Mouse (Mus musculus): ENCODE results near the gene Ccdc184. TPM values are rescaled to one million over a fixed set of nuclear protein-coding genes. Genes with fewer than 3 reads are reported as not detected.

Gene Ccdc184
- total RNA-seq, 2 experiments from 2014 or later, result 20.6 to 21.8 TPM

DNA sequence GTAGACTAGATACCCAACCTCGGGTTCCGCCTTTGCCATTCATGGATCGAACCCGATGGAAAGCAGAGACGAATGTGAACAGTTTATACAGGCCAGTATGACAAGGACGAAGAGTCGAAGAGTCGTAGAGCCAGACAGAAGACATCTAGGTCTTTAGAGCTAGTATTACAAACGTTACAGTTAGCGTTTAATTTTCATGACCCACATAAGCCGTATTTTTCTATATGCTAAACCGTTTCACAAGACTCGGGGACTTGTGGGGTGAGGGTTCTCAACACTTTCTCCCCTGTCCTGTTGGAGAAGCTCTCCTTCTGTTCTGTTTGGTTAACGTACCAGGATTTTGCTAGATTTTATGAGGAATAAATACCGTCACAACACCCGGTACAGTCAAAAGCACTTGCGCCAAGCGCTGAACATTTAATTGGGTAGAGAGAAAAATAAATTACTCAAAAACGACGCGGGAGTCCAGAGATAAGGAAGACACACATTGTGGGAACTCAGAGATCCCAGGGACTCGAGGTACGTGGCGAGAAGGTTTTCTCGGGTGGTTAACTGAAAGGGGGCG is 13.7 kb downstream of the Ccdc184 start:
- DNase-seq (ENCODE audit: extremely low spot score in 1 of 2, low spot score in 2 of 2), result no peak
- peak overlapping the region; percentile 76 for H3K27ac ChIP-seq
- no peak for TF ChIP-seq CTCF (IDR thresholded peaks at IDR 0.05)
- peak overlapping the region; percentile 56 for H3K4me3 ChIP-seq
- intact Hi-C loops (cut with DNase I), result loop anchor here (1.0 to 5.0 kb wide), 3 partner anchors 116 to 322 kb away; partner anchors contain the start of gene Zfp641

- intact Hi-C loops (cut with DNase I), result loop anchor here (1.0 to 5.0 kb wide), 3 partner anchors 116 to 321 kb away; partner anchors contain the start of gene Zfp641
- H3K27ac ChIP-seq, result peak overlapping the region; percentile 76
- peak; percentile 89 to 91 for DNase-seq (ENCODE audit: extremely low spot score in 1 of 2, low spot score in 2 of 2)
- peak overlapping the region; percentile 56 for H3K4me3 ChIP-seq
- peak; percentile 79 for TF ChIP-seq CTCF (IDR thresholded peaks at IDR 0.05)
These were observed 14.3 kb downstream of the Ccdc184 start for GRCm38 (mm10) chr15:98181132-98181711.

GRCm38 (mm10) chr15:98181856-98182570 is 15.1 kb downstream of the Ccdc184 start:
- no peak for DNase-seq (ENCODE audit: extremely low spot score in 1 of 2, low spot score in 2 of 2)
- no peak overlapping the region for H3K4me3 ChIP-seq
- intact Hi-C loops (cut with DNase I), result loop anchor here (1.0 to 5.0 kb wide), 3 partner anchors 115 to 320 kb away; partner anchors contain the start of gene Zfp641
- no peak for TF ChIP-seq CTCF (IDR thresholded peaks at IDR 0.05)
- H3K27ac ChIP-seq, result peak overlapping the region; percentile 76; the same call in 1 of the 2 replicates

- Histone ChIP-seq H3K4me3 (no peak overlapping the region), H3K27ac (no peak overlapping the region)
- TF ChIP-seq CTCF (IDR thresholded peaks at IDR 0.05), result no peak
- intact Hi-C loops (cut with DNase I), result loop anchor here (5.0 kb wide), 1 partner anchor 318 kb away; no protein-coding TSS in a partner anchor
- DNase-seq (ENCODE audit: extremely low spot score in 1 of 2, low spot score in 2 of 2), result no peak
These were observed 17.5 kb downstream of the Ccdc184 start for GRCm38 (mm10) chr15:98184456-98184855.

- Histone ChIP-seq H3K27ac (no peak within 1 kb of the TSS), H3K4me3 (no peak within 1 kb of the TSS)
- no peak for DNase-seq (ENCODE audit: extremely low spot score in 1 of 2, low spot score in 2 of 2)
- TF ChIP-seq CTCF (IDR thresholded peaks at IDR 0.05), result no peak
- intact Hi-C loops (cut with DNase I), result no loop called here
These were observed 28.5 kb downstream of the Ccdc184 start, which contains the start of gene Olfr288 for GRCm38 (mm10) chr15:98195442-98195841. Gene Olfr288, minus strand, starts transcription at chr15:98195542.

- H3K27ac ChIP-seq, result no peak overlapping the region
- no peak for TF ChIP-seq CTCF (IDR thresholded peaks at IDR 0.05)
- intact Hi-C loops (cut with DNase I), result no loop called here
- no peak overlapping the region for H3K4me3 ChIP-seq
- DNase-seq (ENCODE audit: extremely low spot score in 1 of 2, low spot score in 2 of 2), result no peak
These were observed 42.7 kb downstream of the Ccdc184 start for GRCm38 (mm10) chr15:98209676-98210075.

DNA sequence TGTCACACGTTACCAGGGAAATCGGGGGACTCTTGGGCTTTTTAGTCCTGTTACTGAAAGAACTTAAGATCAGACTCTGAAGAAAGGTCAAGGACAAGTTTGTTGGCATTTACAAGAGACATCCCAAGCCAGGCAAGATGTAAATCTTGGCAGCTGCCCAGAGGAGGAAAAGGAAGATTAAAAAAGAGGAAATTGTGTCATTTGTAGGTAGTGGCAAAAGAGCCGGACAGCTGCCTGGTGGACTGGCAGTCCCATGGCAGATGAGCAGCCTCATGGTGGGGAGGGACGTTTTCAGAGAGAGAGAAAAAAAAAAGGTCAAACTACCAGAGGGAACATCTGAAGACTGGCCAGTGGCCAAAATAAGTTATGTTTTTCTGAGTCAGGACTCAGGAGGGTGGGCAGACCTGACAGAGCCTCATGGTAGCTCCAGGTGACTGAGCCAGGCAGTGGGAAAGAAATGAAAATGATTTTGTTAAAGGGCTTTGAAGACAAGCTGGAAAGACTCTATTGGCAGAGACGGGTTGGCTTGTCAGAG is 46.4 kb downstream of the Ccdc184 start:
- Histone ChIP-seq H3K4me3 (no peak overlapping the region), H3K27ac (no peak overlapping the region)
- DNase-seq (ENCODE audit: extremely low spot score in 1 of 2, low spot score in 2 of 2), result no peak
- intact Hi-C loops (cut with DNase I), result no loop called here
- TF ChIP-seq CTCF (IDR thresholded peaks at IDR 0.05), result no peak

- no peak overlapping the region for H3K27ac ChIP-seq
- no peak for TF ChIP-seq CTCF (IDR thresholded peaks at IDR 0.05)
These were observed 47.2 kb downstream of the Ccdc184 start for GRCm38 (mm10) chr15:98214130-98214529.

More at GRCm38 (mm10) chr15:98214130-98214529, 47.2 kb downstream of the Ccdc184 start:
- intact Hi-C loops (cut with DNase I), result no loop called here
- H3K4me3 ChIP-seq, result no peak overlapping the region
- DNase-seq (ENCODE audit: extremely low spot score in 1 of 2, low spot score in 2 of 2), result no peak

Other genes starting within 250 kb of the Ccdc184 start
- 10 to 100 TPM; 26.6 to 31.7 TPM for gene Tmem106c, start 203.0 kb upstream of the Ccdc184 start, total RNA-seq (2021)
- gene Col2a1, start 162.5 kb upstream of the Ccdc184 start, total RNA-seq (2021), result under 1 TPM; 0.61 to 0.63 TPM
- gene Pfkm, start 74.6 kb upstream of the Ccdc184 start, total RNA-seq (2021), result 100 to 1,000 TPM; 379 to 387 TPM
- 10 to 100 TPM; 13.6 to 15.6 TPM for gene Senp1, start 73.4 kb upstream of the Ccdc184 start, total RNA-seq (2021)
- 10 to 100 TPM; 46.2 to 51.8 TPM for gene Asb8, start 1.5 kb upstream of the Ccdc184 start, total RNA-seq (2021)
- not detected for gene Olfr288, start 28.4 kb downstream of the Ccdc184 start, total RNA-seq (2021)
- gene Gm44579, start 53.8 kb downstream of the Ccdc184 start, total RNA-seq (2021), result under 1 TPM in 1 of 2 experiments, not detected in 1; 0.32 TPM
- 1 to 10 TPM; 4.7 to 5.3 TPM for gene Olfr287, start 53.9 kb downstream of the Ccdc184 start, total RNA-seq (2021)
- not detected for gene Olfr286, start 67.3 kb downstream of the Ccdc184 start, total RNA-seq (2021)
- gene H1fnt, start 90.1 kb downstream of the Ccdc184 start, total RNA-seq (2021), result not detected
- 1 to 10 TPM; 6.6 to 8.0 TPM for gene Zfp641, start 129.0 kb downstream of the Ccdc184 start, total RNA-seq (2021)
- not detected for gene Olfr285, start 150.2 kb downstream of the Ccdc184 start, total RNA-seq (2021)
- gene Olfr284, start 173.8 kb downstream of the Ccdc184 start, total RNA-seq (2021), result not detected
- not detected for gene Olfr283, start 213.8 kb downstream of the Ccdc184 start, total RNA-seq (2021)

Data from left cerebral cortex, adult 2 months (tissue).